Mouse (Mus musculus): ENCODE results near the gene Fam155a. TPM values are rescaled to one million over a fixed set of nuclear protein-coding genes. Genes with fewer than 3 reads are reported as not detected.
"Not testable (repeated sequence)": the region's sequence is repeated elsewhere in the genome, so short reads cannot be mapped to it uniquely, and the experiment has no call there.

Gene Fam155a
- polyA plus RNA-seq, 1 experiment from 2014 or later: 30.3 TPM

DNA sequence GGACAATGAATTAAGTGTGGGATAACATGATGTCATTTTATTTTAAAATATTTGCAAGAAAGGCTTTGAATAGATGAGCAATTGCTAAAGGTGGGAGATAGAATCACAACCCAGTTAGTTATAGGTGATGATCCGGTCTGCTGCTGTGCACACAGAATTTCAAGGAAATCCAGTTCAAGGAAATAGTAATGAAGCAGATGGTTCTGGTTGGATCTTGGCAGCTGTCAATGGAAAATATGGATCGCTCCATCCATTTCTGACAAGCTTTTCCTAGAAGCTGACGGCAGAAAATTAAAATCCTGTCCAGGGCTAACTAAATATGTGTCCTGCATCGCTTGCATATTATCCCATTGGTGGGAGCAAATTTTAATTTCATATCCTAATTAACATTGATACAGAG lies 61.2 kb downstream of the Fam155a start:
- 76% methylated on average over 4 of the region's 4 CpGs for WGBS
- no peak overlapping the region for H3K4me3 ChIP-seq (ENCODE audit: low read length)
- no peak for ATAC-seq
- no peaks in the 10 kb centered on the region for H3K27me3 ChIP-seq (replicated peaks; ENCODE audit: control insufficient read depth, insufficient read depth, low read length)
- no peak overlapping the region for H3K4me2 ChIP-seq (ENCODE audit: low read length)
- no peak overlapping the region for H3K27ac ChIP-seq (ENCODE audit: low read depth, low read length)
- H3K4me1 ChIP-seq (ENCODE audit: control insufficient read depth, insufficient read depth, low read depth, low read length): no peaks in the 10 kb centered on the region
- H3K9ac ChIP-seq (ENCODE audit: low read depth, low read length): no peak overlapping the region
- H3K36me3 ChIP-seq (ENCODE audit: control insufficient read depth, insufficient read depth, low read length): no peaks in the 10 kb centered on the region
- H3K9me3 ChIP-seq (ENCODE audit: control insufficient read depth, low read length): no peaks in the 10 kb centered on the region

DNA sequence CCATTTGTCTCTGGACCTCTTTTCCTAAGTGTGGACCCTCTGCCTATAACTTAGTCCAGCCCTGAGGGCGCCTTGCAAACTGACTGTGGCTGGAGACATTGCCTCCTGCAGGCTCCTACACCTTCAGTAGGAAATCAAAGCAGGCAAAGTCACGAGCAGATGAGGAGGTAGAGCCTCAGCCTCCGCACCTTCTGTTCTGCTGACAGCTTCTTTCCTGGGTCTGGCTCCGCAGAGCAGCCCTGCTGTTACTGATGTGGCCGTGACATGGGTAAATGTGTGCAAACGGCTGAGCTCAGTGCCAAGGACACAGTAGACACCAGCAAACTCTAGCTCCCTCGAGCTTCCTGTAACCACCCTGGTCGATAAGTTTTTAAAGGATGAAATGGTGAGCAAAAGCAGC lies 63.5 kb downstream of the Fam155a start:
- H3K9me3 ChIP-seq (ENCODE audit: control insufficient read depth, low read length): no peaks in the 10 kb centered on the region
- 0 out of 2 replicates have a peak, but pooled peaks have one; percentile 30 for ATAC-seq
- no peaks in the 10 kb centered on the region for H3K27me3 ChIP-seq (replicated peaks; ENCODE audit: control insufficient read depth, insufficient read depth, low read length)
- WGBS: 77% methylated on average over 8 of the region's 8 CpGs
- no peaks in the 10 kb centered on the region for H3K36me3 ChIP-seq (ENCODE audit: control insufficient read depth, insufficient read depth, low read length)
- H3K4me2 ChIP-seq (ENCODE audit: low read length): no peak overlapping the region
- no peaks in the 10 kb centered on the region for H3K4me1 ChIP-seq (ENCODE audit: control insufficient read depth, insufficient read depth, low read depth, low read length)
- no peak overlapping the region for H3K4me3 ChIP-seq (ENCODE audit: low read length)
- no peak overlapping the region for H3K9ac ChIP-seq (ENCODE audit: low read depth, low read length)
- H3K27ac ChIP-seq (ENCODE audit: low read depth, low read length): no peak overlapping the region

DNA sequence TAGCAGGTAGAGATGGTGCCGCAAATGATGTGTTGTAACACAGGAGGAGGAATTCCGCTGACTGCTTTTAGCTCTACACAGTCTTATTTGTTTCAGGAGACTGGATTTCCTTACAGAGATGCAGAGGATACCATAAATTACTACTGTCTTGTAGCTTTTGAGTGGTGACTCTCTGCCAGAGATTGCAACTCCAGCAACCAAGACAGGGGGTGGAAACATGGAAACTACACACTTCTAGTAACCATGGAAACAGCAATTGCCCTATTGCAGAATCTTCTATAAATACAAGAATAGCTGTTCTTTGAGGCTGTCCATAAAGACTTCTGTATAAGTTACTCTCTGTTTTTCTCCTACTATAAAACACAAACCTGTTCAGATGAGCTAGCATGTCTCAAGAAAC lies 76.2 kb downstream of the Fam155a start:
- whole genome bisulfite sequencing: 73% methylated on average over 2 of the region's 2 CpGs
- ATAC-seq: no peak

DNA sequence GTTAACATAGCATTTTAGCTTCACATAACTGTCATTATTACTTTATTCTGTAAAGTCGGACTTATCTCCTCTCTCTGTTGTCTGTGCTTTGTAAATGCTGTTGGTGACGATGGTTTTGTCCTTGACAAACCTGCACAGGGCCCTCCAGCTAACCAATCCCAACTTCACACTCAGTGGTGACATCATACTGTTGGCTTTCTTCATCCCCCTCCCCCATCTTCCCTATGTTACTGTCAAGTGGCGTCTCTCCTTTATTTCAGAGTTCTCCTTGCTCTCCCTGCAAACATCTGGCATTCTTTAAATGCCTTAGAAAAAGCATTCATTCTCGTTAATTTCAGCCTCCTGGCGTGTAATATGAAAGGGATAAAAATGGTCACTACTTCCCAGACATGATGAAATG lies 78.6 kb downstream of the Fam155a start:
- 0 out of 2 replicates have a peak, but pooled peaks have one; percentile 32 for ATAC-seq

More for the DNA sequence above, 76.2 kb downstream of the Fam155a start:
- no peaks in the 10 kb centered on the region for H3K4me1 ChIP-seq (ENCODE audit: control insufficient read depth, insufficient read depth, low read depth, low read length)
- no peak overlapping the region for H3K9ac ChIP-seq (ENCODE audit: low read depth, low read length)
- no peaks in the 10 kb centered on the region for H3K27me3 ChIP-seq (replicated peaks; ENCODE audit: control insufficient read depth, insufficient read depth, low read length)
- no peak overlapping the region for H3K4me3 ChIP-seq (ENCODE audit: low read length)
- no peak overlapping the region for H3K27ac ChIP-seq (ENCODE audit: low read depth, low read length)
- H3K4me2 ChIP-seq (ENCODE audit: low read length): no peak overlapping the region
- H3K9me3 ChIP-seq (ENCODE audit: control insufficient read depth, low read length): no peaks in the 10 kb centered on the region
- no peaks in the 10 kb centered on the region for H3K36me3 ChIP-seq (ENCODE audit: control insufficient read depth, insufficient read depth, low read length)

DNA sequence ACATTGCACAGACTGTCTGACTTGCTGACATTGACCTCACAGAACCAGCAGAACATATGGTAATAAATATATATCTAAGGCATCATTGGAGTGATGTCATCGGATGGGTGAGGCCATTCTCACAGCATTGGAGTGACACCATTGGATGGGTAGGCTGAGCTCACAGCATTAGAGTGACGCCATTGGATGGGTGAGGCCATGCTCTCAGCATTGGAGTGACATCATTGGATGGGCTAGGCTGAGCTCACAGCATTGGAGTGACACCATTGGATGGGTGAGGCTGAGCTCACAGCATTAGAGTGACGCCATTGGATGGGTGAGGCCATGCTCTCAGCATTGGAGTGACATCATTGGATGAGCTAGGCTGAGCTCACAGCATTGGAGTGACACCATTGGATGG lies 110.9 kb downstream of the Fam155a start:
- ATAC-seq: peak; percentile 52; the same call in 1 of the 2 replicates
- H3K36me3 ChIP-seq (ENCODE audit: control insufficient read depth, insufficient read depth, low read length): not testable (repeated sequence)

More for the DNA sequence above, 78.6 kb downstream of the Fam155a start:
- H3K27me3 ChIP-seq (replicated peaks; ENCODE audit: control insufficient read depth, insufficient read depth, low read length): no peaks in the 10 kb centered on the region
- no peaks in the 10 kb centered on the region for H3K9me3 ChIP-seq (ENCODE audit: control insufficient read depth, low read length)
- no peak overlapping the region for H3K9ac ChIP-seq (ENCODE audit: low read depth, low read length)
- no peak overlapping the region for H3K4me3 ChIP-seq (ENCODE audit: low read length)
- H3K4me2 ChIP-seq (ENCODE audit: low read length): no peak overlapping the region
- H3K36me3 ChIP-seq (ENCODE audit: control insufficient read depth, insufficient read depth, low read length): no peaks in the 10 kb centered on the region
- H3K4me1 ChIP-seq (ENCODE audit: control insufficient read depth, insufficient read depth, low read depth, low read length): no peaks in the 10 kb centered on the region
- H3K27ac ChIP-seq (ENCODE audit: low read depth, low read length): no peak overlapping the region
- WGBS: 56% methylated on average over 5 of the region's 5 CpGs

DNA sequence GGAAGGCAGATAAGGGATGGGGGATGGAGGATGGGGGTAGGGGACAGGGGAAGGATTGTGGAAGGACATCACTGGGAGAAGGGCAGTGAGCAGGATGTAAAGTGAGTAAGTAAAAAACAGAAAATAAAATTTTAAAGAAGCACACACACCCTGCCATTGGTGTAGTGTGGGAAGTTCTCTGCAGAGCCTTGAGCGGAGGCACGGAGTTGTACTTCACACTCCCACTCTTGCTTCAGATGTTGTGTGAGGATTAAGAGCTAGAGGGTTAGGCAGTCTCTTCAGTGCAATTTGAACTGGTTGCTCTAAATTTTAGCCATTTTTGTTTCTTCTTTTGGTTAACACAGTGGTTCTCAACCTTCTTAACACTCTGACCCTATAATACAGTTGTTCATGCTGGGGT lies 114.1 kb downstream of the Fam155a start:
- no peak overlapping the region for H3K9ac ChIP-seq (ENCODE audit: low read depth, low read length)
- no peaks in the 10 kb centered on the region for H3K27me3 ChIP-seq (replicated peaks; ENCODE audit: control insufficient read depth, insufficient read depth, low read length)
- WGBS: 93% methylated on average over 2 of the region's 2 CpGs
- H3K4me1 ChIP-seq (ENCODE audit: control insufficient read depth, insufficient read depth, low read depth, low read length): no peaks in the 10 kb centered on the region
- no peak overlapping the region for H3K4me3 ChIP-seq (ENCODE audit: low read length)
- no peak for ATAC-seq
- H3K36me3 ChIP-seq (ENCODE audit: control insufficient read depth, insufficient read depth, low read length): no peaks in the 10 kb centered on the region
- H3K27ac ChIP-seq (ENCODE audit: low read depth, low read length): no peak overlapping the region
- H3K9me3 ChIP-seq (ENCODE audit: control insufficient read depth, low read length): no peaks in the 10 kb centered on the region
- no peak overlapping the region for H3K4me2 ChIP-seq (ENCODE audit: low read length)

More for the DNA sequence above, 110.9 kb downstream of the Fam155a start:
- H3K9me3 ChIP-seq (ENCODE audit: control insufficient read depth, low read length); H3K9ac ChIP-seq (ENCODE audit: low read depth, low read length); H3K27me3 ChIP-seq (replicated peaks; ENCODE audit: control insufficient read depth, insufficient read depth, low read length); H3K4me1 ChIP-seq (ENCODE audit: control insufficient read depth, insufficient read depth, low read depth, low read length); H3K4me2 ChIP-seq (ENCODE audit: low read length); H3K4me3 ChIP-seq (ENCODE audit: low read length); H3K27ac ChIP-seq (ENCODE audit: low read depth, low read length): not testable (repeated sequence)
- 93% methylated on average over 3 of the region's 3 CpGs for WGBS

DNA sequence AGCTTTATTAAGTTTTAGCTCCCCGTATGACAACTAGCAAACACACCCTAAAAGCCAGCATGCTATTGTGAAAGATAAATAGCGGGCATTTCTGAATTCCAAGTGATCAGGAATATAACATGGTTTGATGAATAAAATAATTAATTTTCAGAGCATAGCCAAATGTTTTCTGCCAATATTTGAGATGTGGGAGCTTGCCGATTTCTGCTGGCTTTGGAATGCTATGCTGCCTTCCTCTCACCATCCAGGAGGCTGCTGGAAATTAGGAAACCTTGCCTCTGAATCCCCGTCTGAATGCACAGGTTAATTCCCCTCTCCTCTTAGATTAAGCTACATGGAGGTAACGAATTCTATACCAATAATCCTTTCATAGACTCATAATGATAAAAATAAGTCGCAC lies 116.1 kb downstream of the Fam155a start:
- ATAC-seq: no peak
- H3K9ac ChIP-seq (ENCODE audit: low read depth, low read length): no peak overlapping the region
- WGBS: 84% methylated on average over 6 of the region's 6 CpGs

DNA sequence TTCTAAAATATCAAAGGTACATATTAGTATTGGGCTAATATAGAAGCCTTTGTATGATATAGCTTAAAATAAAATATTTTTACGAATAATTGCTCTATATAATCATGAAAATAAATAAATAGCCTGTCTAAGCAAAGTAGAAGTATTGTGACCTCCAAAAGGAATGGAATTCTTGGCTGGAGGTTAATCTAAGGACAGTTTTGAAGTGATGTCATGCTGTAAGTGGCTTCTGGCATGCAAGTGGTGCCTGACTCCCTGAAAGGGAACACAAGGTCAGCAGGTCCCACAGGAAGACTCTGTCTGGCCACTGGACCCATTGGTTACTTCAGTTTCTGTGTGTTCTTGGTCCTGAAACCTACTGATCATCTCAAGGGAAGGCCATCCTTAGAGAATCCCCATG lies 117.3 kb downstream of the Fam155a start:
- H3K4me3 ChIP-seq (ENCODE audit: low read length): no peak overlapping the region
- no peaks in the 10 kb centered on the region for H3K36me3 ChIP-seq (ENCODE audit: control insufficient read depth, insufficient read depth, low read length)
- H3K9me3 ChIP-seq (ENCODE audit: control insufficient read depth, low read length): no peaks in the 10 kb centered on the region
- no peak overlapping the region for H3K4me2 ChIP-seq (ENCODE audit: low read length)
- ATAC-seq: no peak
- H3K9ac ChIP-seq (ENCODE audit: low read depth, low read length): no peak overlapping the region
- WGBS: 49% methylated on average over 1 of the region's 1 CpGs
- no peaks in the 10 kb centered on the region for H3K27me3 ChIP-seq (replicated peaks; ENCODE audit: control insufficient read depth, insufficient read depth, low read length)
- H3K4me1 ChIP-seq (ENCODE audit: control insufficient read depth, insufficient read depth, low read depth, low read length): no peaks in the 10 kb centered on the region
- no peak overlapping the region for H3K27ac ChIP-seq (ENCODE audit: low read depth, low read length)

More for the DNA sequence above, 116.1 kb downstream of the Fam155a start:
- Histone ChIP-seq H3K4me1 (ENCODE audit: control insufficient read depth, insufficient read depth, low read depth, low read length) (no peaks in the 10 kb centered on the region), H3K36me3 (ENCODE audit: control insufficient read depth, insufficient read depth, low read length) (no peaks in the 10 kb centered on the region), H3K4me3 (ENCODE audit: low read length) (no peak overlapping the region), H3K27ac (ENCODE audit: low read depth, low read length) (no peak overlapping the region), H3K9me3 (ENCODE audit: control insufficient read depth, low read length) (no peaks in the 10 kb centered on the region), H3K4me2 (ENCODE audit: low read length) (no peak overlapping the region), H3K27me3 (replicated peaks; ENCODE audit: control insufficient read depth, insufficient read depth, low read length) (no peaks in the 10 kb centered on the region)

DNA sequence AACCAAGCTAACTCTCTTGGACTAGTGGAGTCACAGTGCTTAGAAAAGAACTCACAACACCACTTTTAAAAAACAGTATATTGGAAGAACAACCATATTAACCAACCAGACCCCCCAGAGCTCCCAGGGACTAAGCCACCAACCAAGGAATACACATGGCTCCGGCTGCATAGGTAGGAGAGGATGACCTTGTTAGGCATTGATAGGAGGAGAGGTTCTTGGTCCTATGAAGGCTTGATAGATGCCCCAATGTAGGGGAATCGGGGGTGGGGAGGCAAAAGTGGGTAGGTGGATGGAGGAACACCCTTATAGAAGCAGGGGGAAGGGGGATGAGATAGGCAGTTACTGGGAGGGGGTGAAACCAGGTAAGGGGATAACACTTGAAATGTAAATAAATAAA lies 132.8 kb downstream of the Fam155a start:
- Histone ChIP-seq H3K4me2 (ENCODE audit: low read length) (no peak overlapping the region), H3K27ac (ENCODE audit: low read depth, low read length) (no peak overlapping the region), H3K36me3 (ENCODE audit: control insufficient read depth, insufficient read depth, low read length) (no peaks in the 10 kb centered on the region), H3K4me3 (ENCODE audit: low read length) (no peak overlapping the region), H3K27me3 (replicated peaks; ENCODE audit: control insufficient read depth, insufficient read depth, low read length) (no peaks in the 10 kb centered on the region), H3K4me1 (ENCODE audit: control insufficient read depth, insufficient read depth, low read depth, low read length) (no peaks in the 10 kb centered on the region), H3K9me3 (ENCODE audit: control insufficient read depth, low read length) (no peaks in the 10 kb centered on the region), H3K9ac (ENCODE audit: low read depth, low read length) (no peak overlapping the region)
- WGBS: 89% methylated on average over 2 of the region's 2 CpGs
- no peak for ATAC-seq

DNA sequence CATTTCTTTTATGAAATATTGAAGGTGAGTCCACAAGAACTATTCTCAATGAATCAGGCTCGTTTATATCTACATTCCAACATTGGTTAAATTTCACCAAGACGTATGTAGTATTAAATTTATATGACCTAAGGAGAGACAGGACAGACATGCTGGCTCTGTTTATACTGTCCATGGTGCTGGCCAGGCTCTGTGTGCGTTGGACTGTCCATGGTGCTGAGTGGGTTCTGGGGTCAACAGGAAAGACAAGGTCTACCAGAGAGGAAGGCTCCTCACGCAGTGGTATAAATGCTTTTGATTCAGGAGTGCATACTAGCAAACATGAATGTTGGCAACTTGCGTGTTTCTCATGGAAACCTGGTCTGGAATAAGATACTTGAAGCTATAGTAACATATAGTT lies 135.7 kb downstream of the Fam155a start:
- Histone ChIP-seq H3K9ac (ENCODE audit: low read depth, low read length) (no peak overlapping the region), H3K4me3 (ENCODE audit: low read length) (no peak overlapping the region), H3K9me3 (ENCODE audit: control insufficient read depth, low read length) (no peaks in the 10 kb centered on the region), H3K27ac (ENCODE audit: low read depth, low read length) (no peak overlapping the region), H3K27me3 (replicated peaks; ENCODE audit: control insufficient read depth, insufficient read depth, low read length) (no peaks in the 10 kb centered on the region), H3K36me3 (ENCODE audit: control insufficient read depth, insufficient read depth, low read length) (no peaks in the 10 kb centered on the region), H3K4me2 (ENCODE audit: low read length) (no peak overlapping the region), H3K4me1 (ENCODE audit: control insufficient read depth, insufficient read depth, low read depth, low read length) (no peaks in the 10 kb centered on the region)
- 90% methylated on average over 5 of the region's 5 CpGs for WGBS
- ATAC-seq: no peak
